Mouse (Mus musculus): ENCODE data around the gene Cirbp. TPM values are rescaled to one million over a fixed set of nuclear protein-coding genes. Genes with fewer than 3 reads are reported as not detected.

The Cirbp gene
- total RNA-seq, 2 experiments from 2014 or later = 88.3 to 103 TPM

- TF ChIP-seq CTCF (conservative IDR thresholded peaks at IDR 0.05) = no peak
- Histone ChIP-seq H3K27ac (peak overlapping the region; percentile 61), H3K4me3 (no peak overlapping the region)
- no peak for DNase-seq (ENCODE audit: low spot score in 2 of 2)
These were observed 33.8 kb upstream of the Cirbp start for GRCm38 (mm10) chr10:80131952-80132350.

DNA sequence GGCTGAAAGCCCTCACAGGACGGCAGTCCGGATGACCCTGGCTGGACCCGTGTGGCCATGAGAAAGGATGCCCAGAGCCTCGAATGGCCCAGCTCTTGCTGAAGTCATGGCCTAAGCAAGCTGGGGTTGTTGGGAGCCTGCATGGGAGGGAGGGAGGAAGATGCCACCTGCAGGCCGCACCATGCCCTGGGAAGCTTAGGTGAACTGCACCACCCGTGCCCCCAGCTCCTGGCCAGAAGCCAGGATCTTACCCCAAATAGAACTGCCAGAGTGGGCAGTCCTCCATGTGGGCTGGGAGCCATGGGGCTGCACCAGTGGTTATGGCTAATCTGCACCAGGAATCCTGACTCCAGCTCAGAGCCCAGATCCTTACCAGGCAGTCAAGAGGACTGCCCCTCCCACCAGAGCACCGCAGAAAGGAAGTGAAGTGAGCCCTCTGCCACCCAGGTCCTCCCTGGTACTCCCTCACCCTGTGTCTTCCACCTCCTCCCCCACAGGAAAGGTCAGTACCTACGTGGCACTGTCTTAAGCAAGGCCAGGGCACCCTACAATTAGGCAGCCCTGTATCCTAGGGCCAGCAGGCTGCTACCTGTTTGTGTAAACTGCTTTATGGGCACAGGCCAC is 32.4 kb upstream of the Cirbp start:
- DNase-seq (ENCODE audit: low spot score in 2 of 2) = no peak
- Histone ChIP-seq H3K27ac (peak overlapping the region; percentile 61), H3K4me3 (no peak overlapping the region)
- peak; percentile 45 for TF ChIP-seq CTCF (conservative IDR thresholded peaks at IDR 0.05)

DNA sequence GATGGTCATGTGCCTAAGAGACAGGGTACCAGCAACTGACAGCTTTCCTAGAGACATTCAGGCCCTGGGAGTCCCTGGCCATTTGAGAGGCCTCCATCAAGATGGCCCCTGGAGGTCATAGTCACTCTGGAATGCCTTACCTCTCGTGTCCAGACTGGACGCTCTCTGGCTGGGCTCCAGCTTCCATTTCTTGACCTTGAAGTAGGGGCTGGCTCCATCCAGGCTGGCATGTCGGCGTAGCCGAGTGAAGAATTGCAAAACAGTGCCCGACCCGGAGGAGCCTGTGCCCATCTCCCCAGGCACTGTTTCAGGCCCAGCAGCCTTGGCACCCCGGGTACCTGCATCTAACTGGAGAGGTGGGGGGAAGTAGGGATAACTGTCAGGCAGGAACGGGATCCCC is 31.4 kb upstream of the Cirbp start:
- Histone ChIP-seq H3K27ac (peak overlapping the region; percentile 61; the same call in 1 of the 2 replicates), H3K4me3 (no peak overlapping the region)
- no peak for TF ChIP-seq CTCF (conservative IDR thresholded peaks at IDR 0.05)
- no peak for DNase-seq (ENCODE audit: low spot score in 2 of 2)

DNA sequence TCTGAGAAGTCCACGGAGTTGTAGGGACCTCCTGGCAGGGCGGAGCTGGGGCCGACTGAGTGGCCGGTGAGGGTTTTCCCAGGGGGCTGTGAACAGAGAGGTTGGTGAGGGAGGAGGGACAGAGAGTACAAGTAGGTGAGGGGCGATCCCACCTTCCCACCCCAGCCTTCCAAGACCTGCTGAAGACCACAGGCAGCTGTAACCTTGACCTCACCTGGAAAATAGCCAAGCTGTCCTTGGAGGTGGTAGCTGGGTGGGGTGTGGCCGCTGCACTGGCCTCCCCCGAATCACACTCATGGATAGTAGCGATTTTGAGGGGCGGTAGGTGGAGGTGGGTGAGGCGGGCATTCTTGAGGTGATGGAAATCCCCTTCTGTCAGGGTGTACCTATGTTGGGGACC is 30.6 kb upstream of the Cirbp start:
- no peak for TF ChIP-seq CTCF (conservative IDR thresholded peaks at IDR 0.05)
- no peak overlapping the region for H3K4me3 ChIP-seq
- H3K27ac ChIP-seq = peak overlapping the region; percentile 18; the same call in 1 of the 2 replicates
- DNase-seq (ENCODE audit: low spot score in 2 of 2) = no peak

- TF ChIP-seq CTCF (conservative IDR thresholded peaks at IDR 0.05) = no peak
- no peak for DNase-seq (ENCODE audit: low spot score in 2 of 2)
- no peak overlapping the region for H3K4me3 ChIP-seq
- H3K27ac ChIP-seq = peak overlapping the region; percentile 18; the same call in 1 of the 2 replicates
These were observed 30.1 kb upstream of the Cirbp start for GRCm38 (mm10) chr10:80135641-80136040.

- peak overlapping the region; percentile 60 for H3K4me3 ChIP-seq
- H3K27ac ChIP-seq = peak overlapping the region; percentile 99
- no peak for DNase-seq (ENCODE audit: low spot score in 2 of 2)
- TF ChIP-seq CTCF (conservative IDR thresholded peaks at IDR 0.05) = no peak
These were observed 29.4 kb upstream of the Cirbp start for GRCm38 (mm10) chr10:80136179-80136951.

DNA sequence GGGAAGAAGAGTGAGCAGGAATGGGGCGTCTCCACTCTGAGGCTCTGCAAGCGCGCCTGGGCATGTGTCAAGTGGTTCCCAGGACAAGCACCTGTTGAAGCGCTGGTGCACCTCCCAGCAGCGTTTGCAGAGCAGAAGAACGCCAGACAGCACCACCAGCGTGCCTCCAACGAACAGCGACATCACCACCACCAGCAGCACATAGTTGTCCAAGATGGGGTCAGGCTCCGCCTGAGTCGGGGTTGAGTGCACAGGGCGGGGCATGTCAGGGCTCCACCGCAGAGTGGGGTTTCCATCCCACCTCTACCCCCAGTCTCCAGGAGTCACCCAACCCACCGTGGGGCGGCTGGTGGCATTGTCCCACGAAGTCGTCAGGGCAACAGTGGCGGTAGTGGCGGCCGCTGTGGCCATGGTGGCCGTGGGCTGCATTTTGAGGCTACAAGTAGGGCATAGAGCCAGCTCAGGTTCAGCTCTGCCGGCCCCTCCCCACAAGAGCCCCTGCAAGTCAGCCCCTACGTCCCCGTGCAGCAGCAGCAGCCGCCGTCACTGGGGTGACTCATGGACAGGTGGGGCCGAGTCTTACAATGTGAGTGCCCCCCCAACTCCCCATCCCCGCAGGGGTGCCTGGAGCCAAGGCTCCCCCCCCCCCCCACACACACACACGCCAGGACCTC is 28.7 kb upstream of the Cirbp start:
- no peak for TF ChIP-seq CTCF (conservative IDR thresholded peaks at IDR 0.05)
- peak overlapping the region; percentile 99 for H3K27ac ChIP-seq
- peak overlapping the region; percentile 60 for H3K4me3 ChIP-seq
- no peak for DNase-seq (ENCODE audit: low spot score in 2 of 2)

DNA sequence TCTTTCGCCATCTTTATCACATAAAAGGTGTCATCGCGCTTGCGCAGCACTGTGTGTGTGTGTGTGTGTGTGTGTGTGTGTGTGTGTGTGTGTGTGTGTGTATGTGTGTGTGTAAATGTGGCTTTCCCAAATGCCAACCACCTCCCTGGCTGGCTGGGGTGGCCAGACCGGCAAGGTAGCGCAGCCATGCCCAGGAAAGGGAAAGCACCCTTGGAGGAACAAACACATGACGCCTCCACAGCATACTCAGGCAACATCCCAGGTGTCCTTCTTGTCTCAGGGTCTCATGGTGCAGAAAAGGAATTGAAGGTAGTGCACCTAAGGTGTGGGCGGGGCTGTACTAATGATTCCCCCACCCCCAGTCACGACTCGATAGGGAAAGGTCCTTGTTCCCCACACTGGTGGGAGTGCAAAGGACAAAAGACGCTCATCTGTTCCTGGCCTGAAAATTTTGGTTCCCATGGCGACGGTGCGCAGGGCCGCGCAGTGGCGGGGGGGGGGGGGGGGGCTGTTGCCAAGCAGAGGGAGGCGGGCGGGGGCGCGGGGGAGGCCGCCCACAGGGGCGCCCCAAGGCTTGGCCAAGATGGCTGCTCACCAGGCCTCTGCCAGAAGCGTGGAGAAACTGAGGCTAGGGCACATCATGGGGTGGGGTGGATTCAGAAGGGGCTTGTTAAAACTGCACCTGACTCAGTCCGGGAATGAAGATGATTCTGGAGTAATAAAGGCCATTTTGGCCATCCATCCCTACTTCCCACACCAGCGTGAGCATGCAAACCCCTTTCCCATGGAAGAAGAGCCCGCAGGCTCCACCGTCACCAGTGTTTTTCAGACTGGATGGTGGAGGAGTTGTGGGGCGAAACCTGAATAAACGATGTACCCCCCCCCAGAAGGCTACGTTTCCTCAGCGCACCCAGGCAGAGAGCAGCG is 27.9 kb upstream of the Cirbp start:
- DNase-seq (ENCODE audit: low spot score in 2 of 2) = no peak
- Histone ChIP-seq H3K27ac (peak overlapping the region; percentile 99), H3K4me3 (peak overlapping the region; percentile 80)
- TF ChIP-seq CTCF (conservative IDR thresholded peaks at IDR 0.05) = no peak

GRCm38 (mm10) chr10:80138553-80139438 is 27.0 kb upstream of the Cirbp start, which contains the start of gene Atp5d:
Atp5d (plus strand) TSS chr10:80138632.
- Histone ChIP-seq H3K27ac (peak within 1 kb of the TSS; percentile 99), H3K4me3 (peak within 1 kb of the TSS; percentile 80)
- no peak for TF ChIP-seq CTCF (conservative IDR thresholded peaks at IDR 0.05)
- DNase-seq (ENCODE audit: low spot score in 2 of 2) = peak in 1 of 2 experiments; percentile 72

- Histone ChIP-seq H3K27ac (peak overlapping the region; percentile 99), H3K4me3 (peak overlapping the region; percentile 80)
- DNase-seq (ENCODE audit: low spot score in 2 of 2) = no peak
- TF ChIP-seq CTCF (conservative IDR thresholded peaks at IDR 0.05) = no peak
These were observed 26.4 kb upstream of the Cirbp start for GRCm38 (mm10) chr10:80139439-80139775.

DNA sequence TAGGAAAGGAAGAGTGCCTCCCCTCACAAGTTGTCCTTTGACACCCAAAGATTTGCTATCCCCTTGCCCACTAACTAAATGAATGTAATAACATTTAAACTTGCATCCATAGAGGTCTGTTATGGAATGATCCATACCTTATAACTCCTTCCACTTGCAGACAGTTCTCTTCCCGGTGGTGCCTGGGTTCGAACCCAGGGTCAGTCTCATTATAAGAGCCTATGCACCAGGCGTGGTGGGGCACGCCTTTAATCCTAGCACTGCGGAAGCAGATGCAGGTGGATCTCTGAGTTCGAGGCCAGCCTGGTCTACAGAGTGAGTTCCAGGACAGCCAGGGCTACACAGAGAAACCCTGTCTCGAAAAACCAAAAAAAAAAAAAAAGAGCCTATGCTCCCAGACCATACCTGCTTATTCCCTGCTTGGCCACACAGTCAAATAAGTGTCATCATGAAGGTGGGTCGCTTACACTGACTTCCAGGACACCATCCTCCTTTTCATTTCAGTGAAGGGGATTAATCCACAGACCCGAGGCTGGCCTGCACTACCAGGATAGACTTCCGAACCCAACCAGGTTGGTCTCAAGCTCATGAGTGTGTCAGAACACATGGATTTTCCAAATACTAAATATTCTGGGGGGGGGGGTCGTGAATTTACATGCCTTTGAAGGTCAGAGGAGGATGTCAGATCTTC is 25.7 kb upstream of the Cirbp start:
- no peak for TF ChIP-seq CTCF (conservative IDR thresholded peaks at IDR 0.05)
- H3K27ac ChIP-seq = peak overlapping the region; percentile 99
- no peak for DNase-seq (ENCODE audit: low spot score in 2 of 2)
- H3K4me3 ChIP-seq = no peak overlapping the region

Measured in layer of hippocampus, adult 2 months (tissue).